Mouse (Mus musculus) cortical plate, adult 2 months (tissue): Measurements from ENCODE around the gene Olfr1029.

Source experiments
- CTCF ChIP-seq: fragments of 200-500 bp; IDR thresholded peaks from 2 replicates; pipeline ENCODE4 v1.5.1; 2011; ENCODE audit warnings: mild to moderate bottlenecking, control low read depth, low read length; ENCODE audit not compliant: insufficient read depth; ENCODE audit errors: extremely low read depth
- POLR2A ChIP-seq: fragments of 200-500 bp; IDR thresholded peaks from 2 replicates; pipeline ENCODE4 v1.6.1; 2011; ENCODE audit warnings: mild to moderate bottlenecking, low read length, control low read depth; ENCODE audit not compliant: insufficient read depth; ENCODE audit errors: extremely low read depth

GRCm38 (mm10) chr2:85990004-85990403, 16.3 kb downstream of the Olfr1029 start, which contains the start of gene Olfr1031:
- no peak for TF ChIP-seq CTCF
- no peak for TF ChIP-seq POLR2A
